Mouse (Mus musculus) heart, adult 2 months (tissue): Measurements from ENCODE around the gene Pkib.

ENCODE experiments used
- CTCF ChIP-seq: fragments of 200-600 bp; IDR thresholded peaks from 2 replicates; pipeline ENCODE4 v1.8.1; 2022; ENCODE audit warnings: antibody characterized with exemption, mild to moderate bottlenecking, moderate library complexity
- EP300 ChIP-seq: fragments of 200-500 bp; IDR thresholded peaks from 2 replicates; pipeline ENCODE4 v1.6.1; 2011; ENCODE audit warnings: low read depth, low read length, control low read depth; ENCODE audit not compliant: insufficient read depth
- POLR2A ChIP-seq: fragments of 200-500 bp; IDR thresholded peaks from 2 replicates; pipeline ENCODE4 v1.6.1; 2011; ENCODE audit warnings: mild to moderate bottlenecking, low read depth, low read length, control low read depth; ENCODE audit not compliant: insufficient read depth

DNA sequence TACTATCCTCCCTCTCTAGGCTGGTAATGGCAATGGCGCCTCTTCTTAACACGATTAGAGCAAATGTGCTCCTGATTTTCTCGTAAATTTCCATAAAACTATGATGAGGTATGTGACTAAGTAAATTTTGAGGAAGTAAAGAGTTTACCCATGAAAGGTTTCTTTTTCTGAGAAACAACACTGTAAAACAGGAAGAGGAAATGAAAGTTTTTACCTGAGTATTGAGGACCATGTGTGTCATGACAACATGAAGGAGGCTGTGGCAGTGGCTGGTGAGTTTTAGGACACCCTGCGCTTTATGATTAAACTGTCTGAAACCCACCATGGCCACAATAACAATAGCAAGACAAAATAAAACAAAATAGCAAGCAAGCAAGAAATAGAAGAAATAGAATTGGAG, 28.8 kb upstream of the Pkib start:
- no peak for TF ChIP-seq POLR2A
- no peak for TF ChIP-seq CTCF
- no peak for TF ChIP-seq EP300
